Mouse (Mus musculus) hindbrain, embryonic 16.5 days (tissue): ENCODE measurements around the gene Brca1. TPM values are rescaled to one million over a fixed set of nuclear protein-coding genes. Genes with fewer than 3 reads are reported as not detected.
"Not testable (repeated sequence)": the region's sequence is repeated elsewhere in the genome, so short reads cannot be mapped to it uniquely, and the experiment has no call there.

Source experiments
- ATAC-seq: fragments of 200-750 bp; cut with Nextera tagmentation; 2 replicates; pipeline ENCODE4 v1.8.0; 2017; ENCODE audit warnings: moderate TSS enrichment, moderate library complexity
- H3K27ac ChIP-seq: fragments of 300-500 bp; sonication (generic); 2 replicates; pipeline ENCODE4 v1.5.1; 2014; ENCODE audit warnings: low read depth, mild to moderate bottlenecking, control low read depth, low read length, moderate library complexity
- H3K27me3 ChIP-seq: fragments of 300-500 bp; sonication (generic); replicated peaks from 2 replicates; pipeline ENCODE4 v1.6.1; 2014; ENCODE audit warnings: low read length; ENCODE audit not compliant: control insufficient read depth, insufficient read depth
- H3K36me3 ChIP-seq: fragments of 300-500 bp; sonication (generic); 2 replicates; pipeline ENCODE4 v1.6.1; 2014; ENCODE audit warnings: mild to moderate bottlenecking, low read length, moderate library complexity, mixed read lengths; ENCODE audit not compliant: control insufficient read depth, insufficient read depth
- H3K4me1 ChIP-seq: fragments of 300-500 bp; sonication (generic); 2 replicates; pipeline ENCODE4 v1.6.1; 2014; ENCODE audit warnings: low read depth, low read length; ENCODE audit not compliant: control insufficient read depth, insufficient read depth
- H3K4me2 ChIP-seq: fragments of 300-500 bp; sonication (generic); 2 replicates; pipeline ENCODE4 v1.6.1; 2014; ENCODE audit warnings: mild to moderate bottlenecking, low read length, control low read depth, moderate library complexity
- H3K4me3 ChIP-seq: fragments of 300-500 bp; sonication (generic); 2 replicates; pipeline ENCODE4 v1.5.1; 2014; ENCODE audit warnings: mild to moderate bottlenecking, low read length, control low read depth, moderate library complexity
- H3K9ac ChIP-seq: fragments of 300-500 bp; sonication (generic); 2 replicates; pipeline ENCODE4 v1.6.1; 2014; ENCODE audit warnings: low read depth, mild to moderate bottlenecking, control low read depth, low read length, moderate library complexity
- H3K9me3 ChIP-seq: fragments of 300-500 bp; sonication (generic); 2 replicates; pipeline ENCODE4 v1.6.1; 2014; ENCODE audit warnings: mild to moderate bottlenecking, low read length, moderate library complexity; ENCODE audit not compliant: control insufficient read depth
- WGBS: fragments of 180-500 bp; shearing (Covaris S2); extraction: QIAGEN DNeasy Blood & Tissue Kit; methylation state at CpG from one replicate; pipeline ENCODE4 v1.1.7; 2014; 5-methylcytosine and 5-hydroxymethylcytosine counted together
- polyA plus RNA-seq: library from polyadenylated mRNA; unstranded; fragments of >200 nt; fragmentation: Nextera tagmentation; extraction: Ambion mirVana; gene quantifications from 2 replicates; pipeline ENCODE4 v1.2.1, GENCODE M21; 2015

The Brca1 gene
- polyA plus RNA-seq, 1 experiment from 2014 or later: 2.0 TPM

DNA sequence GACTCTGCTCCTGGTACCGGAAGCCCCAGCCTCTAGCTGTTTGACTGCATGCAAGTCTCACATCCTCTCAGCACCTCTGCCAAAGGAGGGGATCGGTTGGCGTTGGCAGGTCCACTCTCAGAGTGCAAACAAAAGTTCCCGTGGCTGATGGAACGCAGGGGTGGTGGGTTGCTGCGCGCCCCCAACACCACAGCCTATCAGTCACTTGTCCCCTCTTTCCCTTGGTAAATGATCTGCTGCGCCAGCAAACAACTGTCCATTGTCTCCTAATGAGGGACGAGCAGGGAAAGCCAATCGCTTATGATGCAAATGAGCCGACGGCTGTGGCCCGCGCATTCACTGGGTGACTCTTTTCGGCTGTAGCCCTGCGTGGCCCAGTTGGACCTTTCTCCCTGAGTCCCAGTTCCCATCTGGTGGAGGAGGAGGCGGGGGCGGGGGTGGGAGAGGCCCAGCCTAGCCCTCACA, 72.6 kb downstream of the Brca1 start:
- 0 out of 2 replicates have a peak overlapping the region, but pooled peaks have one; percentile 11 for H3K4me3 ChIP-seq
- H3K4me1 ChIP-seq: peaks cover 14% of the 10 kb centered on the region
- 3% methylated on average over 18 of the region's 18 CpGs for WGBS
- peak overlapping the region; percentile 7 for H3K27ac ChIP-seq
- no peaks in the 10 kb centered on the region for H3K36me3 ChIP-seq
- no peaks in the 10 kb centered on the region for H3K27me3 ChIP-seq
- ATAC-seq: peak; percentile 53
- H3K9me3 ChIP-seq: no peaks in the 10 kb centered on the region
- H3K4me2 ChIP-seq: peak overlapping the region; percentile 42
- 0 out of 2 replicates have a peak overlapping the region, but pooled peaks have one; percentile 5 for H3K9ac ChIP-seq

DNA sequence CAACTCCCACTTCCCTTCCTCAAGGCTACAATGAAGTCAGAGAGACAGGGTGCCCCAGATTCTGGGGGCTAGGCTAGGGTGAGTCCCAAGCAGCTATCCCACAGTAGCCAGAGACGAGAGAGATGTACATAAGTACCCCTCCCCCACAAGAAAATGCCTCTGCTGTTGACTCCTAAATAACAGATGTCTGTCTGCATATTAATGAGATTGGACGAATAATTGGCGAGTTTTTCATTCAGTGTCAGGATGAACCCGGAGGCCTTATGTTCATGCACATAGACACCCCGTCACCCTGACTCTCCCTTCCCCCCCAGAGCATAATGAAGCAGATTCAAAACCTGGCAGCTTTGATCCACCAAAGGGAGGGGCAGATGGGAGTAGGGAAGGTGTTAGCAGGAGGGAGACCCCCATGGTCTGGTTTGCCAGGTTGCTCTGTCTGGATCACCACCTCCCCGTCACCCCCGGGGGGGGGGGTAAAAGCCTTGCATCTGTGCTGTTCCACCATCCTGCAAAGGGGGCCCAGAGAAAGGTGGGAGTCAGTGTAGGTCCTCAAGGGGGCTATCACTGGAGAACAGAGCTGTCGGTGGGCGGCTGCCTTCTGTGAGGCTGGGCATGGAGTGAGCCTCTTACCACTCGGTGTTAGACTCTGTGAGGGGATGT, 74.1 kb downstream of the Brca1 start:
- WGBS: 12% methylated on average over 10 of the region's 10 CpGs
- H3K9me3 ChIP-seq: no peaks in the 10 kb centered on the region
- ATAC-seq: peak; percentile 66
- H3K4me3 ChIP-seq: no peak overlapping the region
- H3K9ac ChIP-seq: no peak overlapping the region; the same call in 1 of the 2 replicates
- no peaks in the 10 kb centered on the region for H3K36me3 ChIP-seq
- H3K4me2 ChIP-seq: peak overlapping the region; percentile 3; the same call in 1 of the 2 replicates
- no peaks in the 10 kb centered on the region for H3K27me3 ChIP-seq
- H3K4me1 ChIP-seq: peaks cover 14% of the 10 kb centered on the region
- peak overlapping the region; percentile 75 for H3K27ac ChIP-seq

DNA sequence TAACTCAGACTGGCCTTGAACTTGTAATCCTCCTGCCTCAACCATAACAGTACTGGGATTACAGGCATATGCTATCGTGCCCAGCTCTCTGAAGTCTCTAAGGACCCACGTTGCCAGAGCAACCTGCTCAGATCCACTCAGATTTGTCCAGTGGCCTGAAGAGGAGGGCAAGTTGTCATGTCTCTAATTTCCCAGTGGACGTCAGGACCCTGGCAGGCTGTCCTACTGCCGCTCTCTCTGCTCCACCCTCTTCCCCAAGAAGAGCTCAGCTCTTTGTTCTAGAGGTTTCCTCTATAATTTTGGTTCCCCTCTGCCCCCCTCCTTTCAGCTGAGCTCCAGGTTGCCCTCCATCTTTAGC, 74.6 kb downstream of the Brca1 start:
- ATAC-seq: peak; percentile 72
- H3K9me3 ChIP-seq: no peaks in the 10 kb centered on the region

DNA sequence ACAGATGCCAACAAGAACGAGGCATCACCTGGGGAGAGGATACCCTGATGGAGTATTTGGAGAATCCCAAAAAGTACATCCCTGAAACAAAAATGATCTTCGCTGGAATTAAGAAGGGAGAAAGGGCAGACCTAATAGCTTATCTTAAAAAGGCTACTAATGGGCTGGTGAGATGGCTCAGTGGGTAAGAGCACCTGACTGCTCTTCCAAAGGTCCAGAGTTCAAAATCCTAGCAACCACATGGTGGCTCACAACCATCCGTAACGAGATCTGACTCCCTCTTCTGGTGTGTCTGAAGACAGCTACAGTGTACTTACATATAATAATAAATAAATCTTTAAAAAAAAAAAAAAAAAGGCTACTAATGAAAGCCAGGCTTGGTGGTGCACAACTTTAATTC, 75.4 kb downstream of the Brca1 start:
- H3K9ac ChIP-seq, H3K36me3 ChIP-seq, H3K27me3 ChIP-seq, H3K9me3 ChIP-seq, ATAC-seq, H3K4me3 ChIP-seq, H3K27ac ChIP-seq, H3K4me2 ChIP-seq: not testable (repeated sequence)
- 83% methylated on average over 4 of the region's 4 CpGs for WGBS
- H3K4me1 ChIP-seq: peaks cover 14% of the 10 kb centered on the region

More for the DNA sequence above, 74.6 kb downstream of the Brca1 start:
- no peaks in the 10 kb centered on the region for H3K27me3 ChIP-seq
- H3K36me3 ChIP-seq: no peaks in the 10 kb centered on the region
- peaks cover 14% of the 10 kb centered on the region for H3K4me1 ChIP-seq
- H3K9ac ChIP-seq: no peak overlapping the region
- H3K4me3 ChIP-seq: no peak overlapping the region
- H3K4me2 ChIP-seq: 0 out of 2 replicates have a peak overlapping the region, but pooled peaks have one; percentile 3
- WGBS: 9% methylated on average over 4 of the region's 4 CpGs
- H3K27ac ChIP-seq: peak overlapping the region; percentile 75

DNA sequence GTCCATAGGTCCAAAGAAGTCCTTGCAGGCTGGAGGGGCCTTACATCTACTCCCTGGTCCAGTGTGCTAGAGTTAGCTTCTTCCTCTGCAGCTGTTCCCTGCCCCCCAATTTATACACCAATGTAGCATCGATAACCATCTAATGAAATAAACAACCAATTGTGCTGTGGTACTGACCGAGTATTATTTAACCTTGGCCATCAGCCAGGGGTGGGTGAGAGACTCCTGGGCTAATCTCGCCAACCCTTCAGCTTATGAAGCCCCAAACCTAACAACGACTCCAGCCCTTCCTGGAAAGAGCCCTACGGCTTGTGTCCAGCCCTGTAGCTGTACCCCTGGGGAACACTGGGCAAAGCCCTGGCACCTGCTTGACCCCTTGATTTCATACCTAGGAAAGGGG, 77.5 kb downstream of the Brca1 start:
- Histone ChIP-seq H3K4me3 (no peak overlapping the region), H3K9me3 (no peaks in the 10 kb centered on the region), H3K4me2 (no peak overlapping the region), H3K36me3 (no peaks in the 10 kb centered on the region; the same call in 1 of the 2 replicates), H3K27ac (no peak overlapping the region), H3K4me1 (peaks cover 16% of the 10 kb centered on the region), H3K27me3 (no peaks in the 10 kb centered on the region), H3K9ac (no peak overlapping the region)
- no peak for ATAC-seq
- 43% methylated on average over 5 of the region's 5 CpGs for WGBS

DNA sequence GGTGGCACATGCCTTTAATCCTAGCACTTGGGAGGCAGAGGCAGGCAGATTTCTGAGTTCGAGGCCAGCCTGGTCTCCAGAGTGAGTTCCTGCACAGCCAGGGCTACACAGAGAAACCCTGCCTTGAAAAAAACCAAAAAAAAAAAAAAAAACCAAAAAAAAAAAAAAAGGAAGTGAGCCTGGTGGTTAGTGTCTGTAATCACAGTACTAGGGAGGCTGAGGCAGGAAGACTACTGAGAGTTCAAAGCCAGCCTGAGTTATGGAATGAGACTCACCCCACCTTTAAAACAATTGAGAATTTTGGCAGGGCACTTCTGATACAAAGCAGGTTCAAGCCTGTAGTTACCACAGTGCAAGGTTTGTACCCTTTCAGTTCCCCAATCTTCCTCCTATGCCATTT, 78.1 kb downstream of the Brca1 start:
- H3K4me3 ChIP-seq, H3K9me3 ChIP-seq, ATAC-seq, H3K27me3 ChIP-seq, H3K36me3 ChIP-seq, H3K9ac ChIP-seq, H3K4me2 ChIP-seq, H3K27ac ChIP-seq: not testable (repeated sequence)
- 81% methylated on average over 1 of the region's 1 CpGs for WGBS
- H3K4me1 ChIP-seq: peaks cover 21% of the 10 kb centered on the region

DNA sequence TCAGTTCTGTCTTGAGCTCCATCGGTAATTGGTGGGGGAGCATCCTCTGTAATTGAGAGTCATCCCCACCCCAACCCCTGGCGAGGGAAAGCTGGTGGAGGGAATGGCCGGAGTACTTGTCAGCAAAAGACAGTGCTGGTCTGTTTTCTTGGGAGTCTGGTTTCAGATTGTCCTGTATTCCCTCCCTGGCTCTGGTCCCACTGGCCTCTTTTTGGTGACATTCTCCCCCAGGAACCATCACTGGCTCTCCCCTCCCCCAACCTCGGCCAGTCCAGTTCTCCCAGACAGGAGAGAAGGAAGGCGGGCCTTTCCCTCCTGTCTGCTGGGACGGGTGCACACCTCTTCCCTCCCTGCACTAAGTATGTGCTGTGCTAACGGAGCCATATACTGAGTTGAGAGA, 79.4 kb downstream of the Brca1 start:
- Histone ChIP-seq H3K27ac (no peak overlapping the region), H3K4me1 (peaks cover 16% of the 10 kb centered on the region), H3K9ac (no peak overlapping the region), H3K4me2 (no peak overlapping the region), H3K36me3 (no peaks in the 10 kb centered on the region; the same call in 1 of the 2 replicates), H3K4me3 (no peak overlapping the region), H3K9me3 (no peaks in the 10 kb centered on the region), H3K27me3 (no peaks in the 10 kb centered on the region)
- WGBS: 48% methylated on average over 7 of the region's 7 CpGs
- ATAC-seq: no peak

DNA sequence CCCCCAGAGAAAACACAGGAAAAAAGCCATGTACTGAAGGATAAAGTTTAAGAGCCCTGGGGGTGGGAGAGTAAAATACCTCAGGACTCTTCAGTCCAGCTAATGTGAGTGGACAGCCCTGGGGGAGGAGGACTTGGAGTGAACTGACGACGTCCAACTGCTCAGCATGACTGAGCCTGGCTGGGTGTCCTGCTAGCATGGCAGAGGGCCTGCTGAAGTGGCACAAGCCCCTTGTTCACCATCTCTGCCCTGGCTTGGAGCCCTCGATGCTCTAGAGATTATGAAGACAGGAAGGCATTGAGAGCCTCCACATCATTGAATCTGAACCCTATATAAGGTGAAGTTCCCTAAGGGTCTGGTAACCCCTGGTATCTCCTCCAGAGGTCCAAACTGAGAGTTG, 79.8 kb downstream of the Brca1 start:
- WGBS: 41% methylated on average over 3 of the region's 3 CpGs
- no peak for ATAC-seq

DNA sequence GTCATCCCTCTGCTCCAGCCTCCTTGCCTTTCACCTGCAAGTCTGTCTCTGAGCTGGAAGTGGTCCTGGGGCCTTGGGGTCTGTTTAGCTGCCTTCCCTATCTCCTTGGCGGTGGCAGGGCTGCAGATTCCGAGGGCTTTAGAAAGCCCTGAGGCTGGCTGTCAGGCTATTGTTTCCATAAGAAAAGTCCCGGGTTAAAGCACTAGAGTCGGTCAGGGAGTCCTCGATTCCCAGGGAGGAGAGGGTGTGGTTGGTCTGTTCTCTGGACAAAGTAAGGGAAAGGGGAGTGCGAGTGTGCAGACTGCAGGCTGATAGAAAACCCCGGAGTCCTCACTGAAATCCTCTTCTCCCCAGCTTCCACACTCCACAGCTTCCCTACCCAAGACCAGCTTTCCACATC, 81.5 kb downstream of the Brca1 start:
- Histone ChIP-seq H3K4me3 (no peak overlapping the region), H3K9ac (peak overlapping the region; percentile 23; the same call in 1 of the 2 replicates), H3K27ac (no peak overlapping the region)

More for the DNA sequence above, 79.8 kb downstream of the Brca1 start:
- no peaks in the 10 kb centered on the region; the same call in 1 of the 2 replicates for H3K36me3 ChIP-seq
- H3K9ac ChIP-seq: no peak overlapping the region
- H3K27ac ChIP-seq: 0 out of 2 replicates have a peak overlapping the region, but pooled peaks have one; percentile 34
- H3K4me1 ChIP-seq: peaks cover 17% of the 10 kb centered on the region
- no peak overlapping the region for H3K4me2 ChIP-seq
- H3K27me3 ChIP-seq: no peaks in the 10 kb centered on the region
- H3K4me3 ChIP-seq: no peak overlapping the region
- no peaks in the 10 kb centered on the region for H3K9me3 ChIP-seq

More for the DNA sequence above, 81.5 kb downstream of the Brca1 start:
- Histone ChIP-seq H3K4me2 (peak overlapping the region; percentile 21), H3K36me3 (no peaks in the 10 kb centered on the region; the same call in 1 of the 2 replicates), H3K27me3 (no peaks in the 10 kb centered on the region), H3K9me3 (no peaks in the 10 kb centered on the region), H3K4me1 (peaks cover 22% of the 10 kb centered on the region)
- 23% methylated on average over 7 of the region's 7 CpGs for WGBS
- no peak for ATAC-seq
